Mouse (Mus musculus) cerebellum, postnatal 36 days (tissue): ENCODE data around the gene Gm20388.

ENCODE experiments used
- DNase-seq, 2 experiments: peaks; one replicate each; pipeline ENCODE4 v3.0.0; 2021 to 2022; ENCODE audit warnings: mixed read lengths in 2 of 2

Gene Gm20388

DNA sequence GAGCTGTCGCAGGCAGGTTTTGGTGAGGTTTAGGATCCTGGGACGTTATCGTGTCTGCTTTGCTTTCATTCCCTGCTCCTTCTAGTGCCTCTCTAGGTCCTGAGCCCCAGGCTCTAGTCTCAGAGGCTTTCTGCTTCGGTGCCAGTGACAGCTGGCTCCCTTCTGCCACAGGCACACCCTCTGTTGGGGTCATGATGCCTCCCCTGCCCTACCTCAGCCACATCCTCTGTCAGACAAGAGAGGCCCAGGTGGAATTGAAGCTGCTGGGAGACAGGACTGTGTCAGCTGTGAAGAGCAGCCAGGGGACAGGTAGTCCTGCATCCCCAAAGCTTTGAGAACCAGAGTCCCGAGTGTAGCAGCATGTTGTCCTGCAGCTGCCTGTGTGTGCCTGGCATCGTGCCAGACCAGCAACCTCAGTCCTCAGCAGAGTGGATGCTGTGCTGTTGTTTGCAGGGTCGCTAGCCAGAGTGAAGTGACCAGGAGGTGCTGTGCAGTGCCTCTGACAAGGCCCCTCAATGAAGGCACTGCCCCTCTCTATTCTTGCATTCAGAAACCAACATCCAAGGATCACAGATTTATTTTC, 2896.4 kb downstream of the Gm20388 start:
- no peak for DNase-seq

DNA sequence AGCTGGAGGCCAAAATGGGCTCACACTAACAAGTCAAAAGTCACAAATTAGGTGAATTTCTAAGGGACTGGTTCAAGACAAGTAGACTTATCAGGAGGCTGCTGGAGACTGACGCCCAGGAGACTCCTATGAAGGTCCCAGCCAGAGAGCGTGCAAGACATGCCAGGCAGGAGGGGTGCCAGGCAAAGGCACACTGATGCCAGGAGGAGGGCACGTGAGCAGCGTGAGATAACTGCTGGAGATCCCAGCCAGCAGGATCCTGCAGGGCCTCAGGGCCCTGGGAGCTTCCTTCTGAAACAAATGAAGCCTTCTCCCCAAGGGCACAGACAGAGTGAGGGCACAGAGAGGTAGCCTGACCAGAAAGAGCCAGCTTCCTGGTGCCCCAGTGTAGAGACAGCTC, 2897.3 kb downstream of the Gm20388 start:
- DNase-seq: no peak

DNA sequence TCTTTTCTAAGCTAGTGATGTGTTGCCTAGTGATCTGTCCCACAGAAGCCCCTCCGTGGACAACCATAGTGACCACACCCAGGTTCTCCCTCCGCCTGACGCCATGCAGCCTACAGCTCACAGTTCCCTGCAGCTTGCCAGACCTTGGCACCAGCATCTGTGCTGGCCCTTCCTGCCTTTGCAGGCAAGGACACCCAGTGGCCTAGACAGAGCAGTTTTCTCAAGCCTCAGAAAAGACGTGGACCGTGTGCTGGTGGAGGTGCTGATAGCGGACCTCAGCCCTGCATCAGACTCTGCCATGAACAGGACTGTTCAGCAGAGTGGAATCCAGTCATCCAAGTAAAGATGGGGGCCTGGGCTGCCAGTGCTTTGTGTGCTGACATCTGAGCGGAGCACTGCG, 2899.7 kb downstream of the Gm20388 start:
- peak in 1 of 2 experiments; percentile 49 for DNase-seq

DNA sequence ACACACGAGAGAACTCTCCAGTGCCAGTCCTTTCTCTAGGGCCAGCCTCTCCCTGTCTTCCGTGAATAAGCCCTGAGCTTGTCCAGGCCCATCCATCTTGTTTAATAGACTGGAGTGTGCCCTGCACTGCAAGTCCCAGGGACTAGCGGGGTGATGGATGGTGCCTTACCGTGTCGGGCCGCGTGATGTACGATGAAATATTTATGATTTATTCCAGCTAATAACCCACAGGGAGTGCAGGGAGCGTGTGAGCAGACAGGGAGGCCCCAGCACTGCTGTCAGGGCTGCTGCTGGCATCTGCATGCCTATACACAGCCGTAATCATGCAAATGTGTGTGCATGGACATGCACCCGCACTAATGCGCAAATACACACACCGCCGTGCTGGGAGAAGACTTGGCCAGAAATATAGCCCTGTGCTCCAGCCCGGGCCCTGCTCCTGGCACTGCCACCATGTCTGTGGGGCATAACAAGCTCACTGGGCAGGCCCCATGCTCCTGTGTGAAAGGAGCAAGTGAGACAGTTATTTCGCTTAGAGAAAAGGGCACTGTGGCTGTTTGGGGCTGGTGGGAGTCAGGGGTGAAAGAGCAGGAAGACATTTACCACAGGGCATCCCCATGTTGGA, 2901.3 kb downstream of the Gm20388 start:
- DNase-seq: no peak

DNA sequence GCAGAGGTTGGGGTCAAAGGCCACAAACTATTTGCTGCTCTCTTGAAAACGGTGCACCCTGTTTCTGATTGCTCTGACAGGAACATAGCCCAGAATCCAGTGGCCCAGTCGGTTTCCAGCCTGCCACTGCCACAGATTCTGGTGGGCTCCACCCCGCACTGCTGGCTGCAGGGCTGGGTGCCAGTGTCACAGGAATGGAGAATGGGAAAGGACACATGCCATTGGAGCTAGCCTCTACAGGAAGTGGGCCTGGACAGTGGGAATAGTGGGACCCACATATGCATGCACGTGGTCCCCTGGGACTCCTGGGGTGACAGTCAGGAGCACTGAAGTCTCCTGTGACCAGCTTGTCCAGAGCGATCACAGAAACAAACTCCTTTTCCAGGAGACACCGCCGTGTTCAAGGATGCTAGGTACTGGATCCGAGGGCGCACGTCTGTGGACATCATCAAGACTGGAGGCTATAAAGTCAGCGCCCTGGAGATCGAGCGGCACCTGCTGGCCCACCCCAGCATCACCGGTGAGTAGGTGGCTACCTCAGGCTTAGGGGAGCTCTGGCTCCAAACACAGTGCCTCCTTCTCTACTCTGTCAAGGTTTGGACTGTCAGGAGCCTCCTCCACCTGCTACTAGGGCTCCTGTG, 2902.1 kb downstream of the Gm20388 start:
- DNase-seq: no peak

DNA sequence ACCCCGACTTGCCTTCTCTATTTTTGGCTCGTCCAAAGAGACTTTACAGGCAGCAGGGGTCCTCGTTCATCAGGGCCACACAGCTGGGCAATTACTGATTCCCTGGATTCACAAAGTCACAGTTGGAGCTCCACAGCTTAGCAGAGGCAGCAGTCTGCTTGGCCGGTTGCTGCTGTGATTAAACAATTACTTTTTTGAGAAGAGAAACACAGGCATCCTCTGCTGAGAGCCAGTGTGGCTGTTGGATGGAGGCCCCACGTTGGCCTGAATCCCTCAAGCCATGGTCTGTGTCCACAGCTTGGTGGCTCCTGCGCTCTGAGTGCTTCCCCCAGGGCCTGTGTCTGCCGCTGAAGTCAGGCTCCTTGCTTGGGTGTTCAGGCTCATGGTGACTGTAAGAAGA, 2904.0 kb downstream of the Gm20388 start:
- DNase-seq: no peak

DNA sequence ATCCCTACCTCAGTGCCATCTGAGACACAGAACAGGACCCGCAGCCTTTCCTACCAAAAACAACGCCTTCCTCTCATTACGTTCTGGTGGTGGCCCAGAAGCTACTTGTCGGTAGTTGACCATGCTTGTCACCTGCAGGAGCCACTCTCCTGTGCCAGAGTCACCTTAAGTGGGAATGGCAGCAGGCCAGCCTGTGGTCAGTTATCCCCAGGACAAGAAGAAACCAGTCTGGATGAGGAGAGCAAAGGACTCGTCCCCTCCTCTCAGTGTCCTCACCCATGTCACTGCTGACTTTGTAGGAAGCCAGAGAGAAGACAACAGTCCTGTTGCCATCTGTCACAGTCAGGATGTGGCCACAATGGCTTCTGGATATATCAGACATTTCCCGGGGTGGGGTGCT, 2906.3 kb downstream of the Gm20388 start:
- DNase-seq: no peak

DNA sequence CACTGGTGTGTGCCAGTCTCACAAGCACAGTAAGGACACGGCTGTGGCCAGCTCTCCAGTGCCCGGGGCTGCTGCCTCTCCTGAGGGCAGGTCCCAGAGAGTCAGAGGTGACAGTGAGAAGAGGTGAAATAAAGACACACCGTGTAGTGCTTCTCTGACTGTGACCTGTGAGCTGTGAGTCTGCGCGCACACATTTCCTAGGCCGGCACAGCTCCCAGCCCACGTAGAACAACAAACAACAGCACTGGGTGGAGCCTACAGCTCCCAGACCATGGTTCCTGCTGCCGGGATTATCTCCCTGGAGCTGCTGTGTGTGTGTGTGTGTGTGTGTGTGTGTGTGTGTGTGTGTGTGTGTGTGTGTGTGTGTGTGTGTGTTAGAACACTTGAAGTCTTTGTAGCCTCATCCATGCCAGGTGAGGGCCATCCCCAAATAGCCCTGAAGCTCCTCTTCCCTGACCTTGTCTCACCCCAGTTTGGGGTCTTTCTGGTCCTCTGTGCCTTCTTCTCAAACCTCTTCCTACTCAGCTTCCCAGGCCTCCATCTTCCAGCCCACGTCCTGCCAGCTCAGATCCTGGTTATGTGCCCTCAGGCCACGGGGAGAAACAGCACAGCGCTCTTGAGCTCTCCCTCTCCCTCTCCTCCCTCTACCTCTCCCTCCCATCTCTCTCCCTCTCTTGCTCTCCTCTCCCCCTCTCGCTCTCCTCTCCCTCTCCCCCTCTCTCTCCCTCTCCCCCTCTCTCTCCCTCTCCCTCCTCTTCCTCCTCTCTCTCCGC, 2907.3 kb downstream of the Gm20388 start:
- no peak for DNase-seq

DNA sequence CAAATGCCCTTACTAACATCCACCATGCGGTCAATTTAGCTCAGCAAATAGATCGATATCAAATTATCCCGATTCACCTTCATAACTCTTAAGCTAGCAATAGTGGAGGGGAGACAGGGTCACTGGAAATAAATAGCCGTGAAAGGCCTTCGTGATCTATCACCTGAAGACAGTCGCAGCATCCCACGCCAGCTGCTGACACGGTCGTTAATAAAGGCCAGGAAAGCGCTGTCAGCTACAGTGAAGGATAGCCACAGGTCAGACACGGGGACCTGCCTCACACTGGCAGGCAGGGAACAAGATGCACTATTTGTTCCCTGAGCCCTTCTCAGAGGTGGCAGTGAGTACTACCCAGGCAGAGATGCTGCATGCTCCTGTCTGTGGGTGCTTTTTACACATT, 2909.1 kb downstream of the Gm20388 start:
- DNase-seq: no peak

DNA sequence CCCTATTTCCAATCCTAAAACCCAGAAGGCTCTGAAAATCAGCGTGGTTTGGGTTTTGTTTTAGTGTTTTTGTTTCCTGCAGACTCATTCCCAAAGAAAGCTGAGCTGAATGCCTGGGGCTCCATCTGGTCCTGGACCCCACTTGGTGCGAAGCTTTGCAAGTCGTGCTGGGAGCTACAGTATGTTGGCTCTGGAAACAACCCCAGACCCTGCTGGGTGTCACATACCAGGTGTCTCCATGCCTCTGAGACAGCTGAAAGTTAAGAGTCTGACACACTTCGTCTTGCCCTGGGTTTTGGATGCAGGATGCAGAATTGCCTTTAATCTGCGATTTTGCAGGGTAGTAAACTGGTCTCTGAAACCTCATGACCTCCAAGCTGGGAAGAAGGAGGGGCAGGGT, 2913.9 kb downstream of the Gm20388 start:
- DNase-seq: peak; percentile 75 to 76

DNA sequence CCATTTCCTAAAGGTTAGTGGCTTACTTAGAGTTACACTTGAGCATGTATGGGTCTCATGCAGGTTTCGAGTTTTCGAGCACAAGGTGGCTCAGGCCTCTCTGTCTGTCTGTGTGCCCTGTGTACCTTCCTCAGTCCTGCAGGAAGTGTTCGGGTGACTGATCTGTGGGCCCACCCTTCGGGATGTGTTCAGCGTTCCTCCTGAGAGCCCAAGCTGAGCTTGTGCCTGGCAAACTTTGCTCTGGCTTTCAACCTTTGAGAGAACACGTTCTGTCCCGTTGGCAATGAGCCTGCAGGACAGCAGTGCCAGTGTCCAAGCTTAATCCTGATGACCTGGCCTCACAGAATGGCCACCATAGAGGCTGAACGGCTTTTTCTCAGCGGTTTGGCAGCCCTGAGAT, 2914.3 kb downstream of the Gm20388 start:
- peak in 1 of 2 experiments; percentile 47 for DNase-seq

DNA sequence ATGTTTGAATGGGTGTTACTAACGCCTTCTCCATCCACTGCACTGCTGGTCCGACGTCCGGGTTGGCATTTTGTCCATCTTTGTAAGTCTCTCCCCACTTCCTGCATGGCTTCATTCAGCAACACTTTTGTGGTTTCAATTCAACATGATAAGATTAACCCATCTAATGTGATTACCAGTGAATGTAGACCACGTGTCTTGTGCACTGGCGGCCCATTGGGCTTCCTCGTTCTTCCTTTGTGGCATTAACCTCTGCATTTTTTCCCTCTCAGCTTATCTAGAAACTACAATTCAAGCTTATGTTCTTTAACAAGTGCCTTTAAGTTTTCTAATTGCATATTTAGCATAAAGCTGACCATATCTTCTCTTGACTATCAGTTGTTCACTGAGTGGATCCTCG, 2914.8 kb downstream of the Gm20388 start:
- DNase-seq: no peak

DNA sequence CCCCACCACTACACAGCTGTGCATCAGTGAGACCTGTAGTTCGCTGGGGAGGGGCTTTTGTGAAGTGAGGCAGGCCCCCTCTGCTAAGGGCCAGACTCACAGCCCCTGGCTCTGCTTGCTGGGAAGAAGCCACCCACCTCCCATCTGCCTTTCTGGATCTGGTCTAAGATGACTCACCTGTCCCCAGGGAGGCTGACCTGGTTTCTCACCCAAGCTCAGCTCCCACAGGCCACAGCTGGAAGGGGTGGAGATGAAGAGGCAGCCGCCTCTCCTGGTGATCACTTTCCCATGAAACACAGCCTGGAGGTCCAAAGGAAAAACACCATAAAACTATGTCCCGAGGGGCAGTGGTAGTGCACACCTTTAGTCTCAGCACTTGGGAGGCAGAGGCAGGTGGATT, 2918.8 kb downstream of the Gm20388 start:
- no peak for DNase-seq

DNA sequence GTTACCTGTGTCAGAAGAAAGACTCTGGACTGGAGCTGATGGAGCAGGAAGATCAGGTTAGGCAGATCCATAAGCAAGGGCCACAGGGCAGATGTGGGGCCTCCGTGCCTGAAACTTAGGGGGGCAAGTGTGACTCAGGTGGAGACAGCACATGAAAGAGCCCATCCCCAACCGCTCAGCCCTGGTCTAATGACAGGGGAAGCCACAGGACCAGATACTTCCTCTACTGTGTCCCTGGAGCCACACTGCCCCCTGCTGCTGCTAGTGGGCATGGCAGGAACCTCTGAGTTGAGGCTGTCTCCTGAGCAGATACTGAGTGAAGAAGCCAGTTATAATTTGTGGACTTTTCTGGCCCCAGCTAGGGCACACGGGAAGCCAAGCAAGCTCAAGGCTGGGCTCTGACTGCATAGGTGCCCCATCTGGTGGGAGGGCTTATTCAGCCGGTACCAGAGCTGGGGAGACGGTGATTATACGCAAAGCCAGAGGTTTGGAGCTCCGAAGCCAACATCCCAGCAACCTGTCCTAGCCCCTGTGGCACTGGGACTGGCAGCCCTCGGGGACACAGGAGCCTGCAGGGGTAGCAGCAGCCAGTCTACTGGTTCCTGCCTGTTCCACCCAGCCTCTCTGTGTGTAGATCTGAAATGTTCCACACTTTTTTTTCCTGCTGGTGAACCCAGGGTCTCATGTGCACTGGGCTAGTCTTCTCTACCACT, 2919.9 kb downstream of the Gm20388 start:
- peak; percentile 97 to 99 for DNase-seq

DNA sequence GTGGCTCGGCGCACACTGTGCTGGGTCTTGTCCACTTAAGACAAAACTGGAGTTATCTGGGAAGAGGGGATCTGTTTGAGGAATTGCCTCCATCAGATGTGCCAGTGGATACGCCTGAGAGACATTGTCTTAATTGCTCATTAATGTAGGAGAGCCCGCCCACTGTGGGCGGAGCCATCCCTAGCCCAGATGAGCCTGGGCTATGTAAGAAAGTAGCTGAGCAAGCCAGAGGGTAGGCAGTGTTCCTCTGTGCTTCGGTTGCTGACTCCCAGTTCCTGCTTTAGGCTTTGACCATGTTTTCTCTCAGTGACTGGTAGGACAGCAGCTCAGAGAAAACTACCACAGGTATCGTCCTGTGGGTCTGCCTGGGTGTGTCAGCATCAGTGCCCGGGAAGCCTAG, 2923.8 kb downstream of the Gm20388 start:
- no peak for DNase-seq

DNA sequence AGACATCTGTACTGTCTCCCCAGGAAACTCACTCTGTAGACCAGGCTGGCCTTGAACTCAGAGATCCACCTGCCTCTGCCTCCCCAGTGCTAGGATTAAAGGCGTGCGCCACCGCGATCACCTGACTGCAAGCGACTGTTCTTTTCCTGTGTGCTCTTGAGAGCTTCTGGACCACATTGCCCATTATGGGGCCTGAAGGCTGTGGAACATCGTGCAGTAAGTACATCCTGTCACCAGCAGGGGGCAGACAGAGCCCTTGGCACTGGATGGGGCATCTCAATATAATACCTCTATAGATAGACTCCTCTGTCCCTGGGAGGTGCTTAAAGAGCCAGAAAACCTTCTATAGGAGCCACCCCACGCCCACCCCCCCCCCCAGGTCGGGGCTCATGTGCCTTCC, 2924.3 kb downstream of the Gm20388 start:
- peak; percentile 90 to 92 for DNase-seq

DNA sequence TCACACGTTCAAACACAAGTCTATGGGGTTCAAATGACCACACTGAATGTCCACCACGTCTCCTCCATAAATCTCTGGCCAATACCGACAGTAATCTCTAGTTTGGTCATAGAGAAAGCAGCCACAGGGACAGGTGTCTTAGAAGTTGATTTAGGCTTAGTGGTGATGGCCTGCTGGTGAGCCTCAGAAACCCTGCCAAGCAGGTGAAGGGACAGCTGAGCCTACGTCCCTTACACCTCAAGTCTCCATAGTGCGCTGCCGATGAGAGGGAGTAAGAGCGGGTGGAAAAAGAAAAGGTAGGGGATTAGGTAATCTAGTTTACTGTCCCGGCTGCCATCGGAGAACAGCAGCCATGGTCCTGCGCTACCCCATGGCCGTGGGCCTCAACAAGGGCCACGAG, 2925.6 kb downstream of the Gm20388 start:
- DNase-seq: no peak

DNA sequence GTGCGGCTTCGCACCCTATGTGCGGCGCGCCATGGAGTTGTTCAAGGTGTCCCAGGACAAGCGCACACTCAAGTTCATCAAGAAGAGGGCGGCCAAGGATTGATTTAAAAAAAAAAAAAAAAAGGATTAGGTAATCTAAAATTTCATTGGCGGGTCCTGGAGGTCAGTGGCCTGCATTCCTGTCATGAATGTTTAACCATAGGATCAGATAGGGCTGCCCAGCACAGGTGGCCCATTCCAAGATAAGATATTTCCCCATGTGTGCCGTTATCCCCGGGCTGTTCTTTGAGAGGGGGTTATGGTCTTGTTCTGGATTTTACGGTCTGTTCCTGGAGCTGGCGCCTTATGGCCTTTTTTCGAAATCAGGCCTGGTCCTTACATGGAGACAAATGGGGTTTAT, 2926.1 kb downstream of the Gm20388 start:
- no peak for DNase-seq

DNA sequence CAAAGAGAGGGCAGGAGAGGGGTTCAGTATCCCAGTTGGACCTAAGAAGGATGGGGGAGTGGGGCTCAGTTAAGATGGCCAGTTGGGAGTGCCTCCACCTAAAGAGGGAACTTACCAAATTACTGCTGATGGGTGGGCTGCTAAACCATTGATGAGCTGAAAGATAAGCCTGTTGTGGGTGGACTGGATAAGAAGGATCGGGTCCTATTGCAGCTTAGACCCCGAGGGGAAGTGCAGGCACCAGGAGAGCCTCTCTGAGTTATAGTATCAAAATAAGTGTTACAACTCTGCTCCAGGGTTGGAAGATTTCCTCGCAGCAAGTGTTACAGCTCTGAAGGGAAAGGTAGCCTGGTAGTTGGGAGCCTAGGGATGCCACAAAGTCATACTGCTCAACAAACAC, 2933.5 kb downstream of the Gm20388 start:
- no peak for DNase-seq

DNA sequence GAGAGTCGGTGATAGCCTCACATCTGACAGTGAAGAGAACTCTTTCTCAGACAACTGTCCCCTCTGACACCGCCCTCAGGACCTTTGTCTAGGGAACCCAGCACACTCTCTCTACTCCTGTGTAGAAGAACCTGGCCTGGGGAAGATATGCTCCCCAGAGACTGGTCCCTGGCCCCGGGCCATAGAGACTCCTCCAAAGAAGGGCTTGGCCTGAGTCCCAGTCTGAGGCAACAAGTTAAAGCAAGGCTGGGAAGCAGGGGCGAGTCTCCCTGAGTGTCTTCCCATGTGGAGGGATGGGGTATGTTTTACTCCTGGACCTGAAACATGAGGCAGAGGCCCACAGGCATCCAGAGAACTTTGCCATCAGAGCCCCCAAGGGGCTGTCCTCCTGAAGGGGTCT, 2935.0 kb downstream of the Gm20388 start:
- peak in 1 of 2 experiments; percentile 25 for DNase-seq

DNA sequence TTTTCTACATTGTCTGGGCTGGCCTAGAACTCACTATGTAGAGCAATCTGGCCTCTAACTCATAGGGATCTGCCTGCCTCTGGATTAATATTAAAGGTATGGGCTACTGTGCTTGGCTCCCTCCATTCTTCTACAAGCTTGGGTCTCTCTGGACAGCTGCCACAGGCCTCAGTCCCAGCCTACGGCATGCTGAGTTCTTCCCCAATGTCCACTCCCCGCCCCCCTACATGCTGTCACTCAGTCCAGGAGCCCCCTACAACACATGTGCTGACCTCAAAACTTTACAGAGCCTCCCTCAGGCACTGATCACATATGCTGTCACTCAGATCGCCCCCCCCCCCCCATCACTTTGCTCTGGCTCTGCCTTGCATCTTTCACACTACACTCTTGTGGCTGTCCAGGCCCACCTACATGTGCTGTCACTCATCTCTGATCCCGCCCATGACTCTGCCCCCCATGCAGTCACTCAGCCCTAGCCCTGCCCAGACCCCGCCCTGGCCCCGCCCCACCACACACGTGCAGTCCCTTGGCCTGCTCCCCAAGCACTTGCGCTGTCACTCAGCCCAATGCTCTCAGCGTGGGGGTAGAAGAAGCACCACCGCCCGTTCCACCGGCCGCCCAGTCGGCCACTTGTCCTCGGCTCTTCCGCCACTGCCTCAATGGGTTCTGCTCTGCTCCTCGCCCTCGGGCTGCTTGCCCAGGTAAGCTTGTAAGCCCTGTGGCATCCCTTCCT, 2937.4 kb downstream of the Gm20388 start, which contains the start of gene Cdh15:
Cdh15 (plus strand) TSS at position 138 of the 733 bp plus-strand sequence.
- DNase-seq: peak; percentile 82 to 91
